Mouse (Mus musculus) bone marrow, adult 2 months (tissue): ENCODE data around the gene Tedc2.

Experiments
- CTCF ChIP-seq: fragments of 200-500 bp; IDR thresholded peaks from 2 replicates; pipeline ENCODE4 v1.5.1; 2011; ENCODE audit warnings: low read length, control low read depth; ENCODE audit not compliant: control insufficient read depth, insufficient read depth
- POLR2A ChIP-seq: fragments of 200-500 bp; IDR thresholded peaks from 2 replicates; pipeline ENCODE4 v1.6.1; 2011; ENCODE audit warnings: low read depth, mild to moderate bottlenecking, control low read depth, low read length, borderline replicate concordance; ENCODE audit not compliant: control insufficient read depth

DNA sequence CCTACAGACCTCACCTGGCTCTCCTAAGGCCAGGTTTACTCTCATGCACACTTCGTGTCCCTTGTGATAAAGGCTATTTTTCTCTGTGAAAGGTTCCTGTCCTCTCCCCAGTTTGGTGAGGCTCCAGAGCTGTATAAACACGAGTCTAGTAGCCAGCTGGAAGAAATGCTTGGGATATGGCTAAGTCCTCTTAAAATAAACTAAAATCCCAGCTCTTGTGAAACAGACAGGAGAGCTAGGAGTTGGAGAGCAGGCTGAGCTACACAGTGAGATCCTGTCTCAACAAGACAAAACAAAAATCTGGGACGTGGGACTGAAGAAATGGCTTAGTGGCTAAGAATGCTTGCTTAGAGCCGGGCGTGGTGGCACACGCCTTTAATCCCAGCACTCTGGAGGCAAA, 7.5 kb downstream of the Tedc2 start:
- TF ChIP-seq CTCF: no peak
- TF ChIP-seq POLR2A: no peak
